Mouse (Mus musculus) olfactory bulb, adult 2 months (tissue): Measurements from ENCODE around the gene Slc35d2. TPM values are rescaled to one million over a fixed set of nuclear protein-coding genes. Genes with fewer than 3 reads are reported as not detected.

Experiments used
- H3K27ac ChIP-seq: fragments of 200-500 bp; 2 replicates; pipeline ENCODE4 v1.5.1; 2012; ENCODE audit warnings: low read depth, low read length; ENCODE audit not compliant: insufficient read depth
- H3K4me1 ChIP-seq: fragments of 200-500 bp; 2 replicates; pipeline ENCODE4 v1.6.1; 2012; ENCODE audit warnings: low read length; ENCODE audit not compliant: control insufficient read depth, insufficient read depth
- H3K4me3 ChIP-seq: fragments of 200-500 bp; 2 replicates; pipeline ENCODE4 v1.5.1; 2012; ENCODE audit warnings: mild to moderate bottlenecking, low read depth, low read length, moderate library complexity; ENCODE audit not compliant: insufficient read depth
- CTCF ChIP-seq: fragments of 200-500 bp; IDR thresholded peaks from 2 replicates; pipeline ENCODE4 v1.5.1; 2012; ENCODE audit warnings: low read depth, mild to moderate bottlenecking, low read length, moderate library complexity; ENCODE audit not compliant: insufficient read depth
- POLR2A ChIP-seq: fragments of 200-500 bp; IDR thresholded peaks from 2 replicates; pipeline ENCODE4 v1.6.1; 2012; ENCODE audit warnings: mild to moderate bottlenecking, low read depth, low read length, moderate library complexity; ENCODE audit not compliant: insufficient read depth
- WGBS: fragments of 180-500 bp; shearing (Covaris S2); methylation state at CpG from one replicate; pipeline ENCODE4 v1.1.7; 2018; 5-methylcytosine and 5-hydroxymethylcytosine counted together
- polyA plus RNA-seq: library from polyadenylated mRNA; stranded (reverse); fragments of >200 nt; gene quantifications from 2 replicates; pipeline ENCODE4 v1.2.4, GENCODE M21; 2012; ENCODE audit warnings: low replicate concordance; ENCODE audit not compliant: missing spikeins, insufficient read depth, insufficient read length

The Slc35d2 gene
- polyA plus RNA-seq, 1 experiment, result not detected

DNA sequence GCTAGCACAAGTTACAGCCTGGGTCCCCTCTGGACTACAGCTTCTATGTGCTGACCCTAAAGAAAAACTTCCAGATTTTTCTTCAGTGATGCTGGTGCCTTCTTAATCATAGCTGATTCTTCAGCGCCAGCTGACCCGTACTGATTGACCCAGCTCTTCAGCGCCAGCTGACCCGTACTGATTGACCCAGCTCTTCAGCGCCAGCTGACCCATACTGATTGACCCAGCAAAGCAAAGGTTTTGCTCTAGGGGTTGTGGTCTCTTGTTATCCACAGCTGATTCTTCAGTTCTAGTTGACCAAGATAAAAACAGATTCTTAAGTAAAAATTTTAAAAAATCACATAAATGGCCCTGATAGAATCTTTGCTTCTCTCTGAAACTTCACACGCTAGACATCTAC is 4.3 kb downstream of the Slc35d2 start:
- no peak for TF ChIP-seq POLR2A
- no peak for TF ChIP-seq CTCF
- 96% methylated on average over 6 of the region's 6 CpGs for whole genome bisulfite sequencing
- Histone ChIP-seq H3K4me3 (no peak overlapping the region), H3K27ac (no peak overlapping the region), H3K4me1 (peaks cover 3% of the 10 kb centered on the region; the same call in 1 of the 2 replicates)

DNA sequence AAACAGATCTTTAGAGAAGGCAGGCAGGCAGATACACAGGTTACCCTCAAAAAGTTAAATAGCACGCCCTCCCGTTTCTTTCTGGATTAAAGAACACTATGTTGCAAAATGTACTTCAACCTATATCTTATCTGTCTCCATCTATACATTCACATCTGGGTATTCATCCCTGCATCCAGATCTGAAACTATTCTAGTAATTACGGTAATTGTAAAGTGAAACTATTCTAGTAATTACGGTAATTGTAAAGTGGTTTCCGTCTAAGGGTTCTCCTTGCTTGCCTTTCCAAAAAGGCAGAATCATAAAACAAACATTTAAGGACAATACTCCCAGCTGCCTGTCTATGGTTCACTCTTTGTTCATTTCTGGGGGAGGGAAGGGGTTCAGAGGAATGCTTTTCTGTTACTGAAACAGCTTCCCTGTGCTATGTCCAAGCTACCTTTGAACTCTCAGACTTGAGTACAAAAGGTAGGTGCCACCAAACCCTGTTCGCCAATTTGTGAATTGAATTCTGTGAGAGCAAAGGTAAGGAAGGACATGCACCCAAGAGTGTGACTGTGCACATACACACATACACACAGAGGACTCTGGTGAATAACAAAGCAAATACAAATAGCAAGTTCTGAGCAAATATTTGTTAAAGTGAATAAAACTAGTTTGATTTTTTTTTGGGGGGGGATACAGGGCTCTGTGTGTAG is 5.5 kb downstream of the Slc35d2 start:
- WGBS, result 36% methylated on average over 6 of the region's 6 CpGs
- no peaks in the 10 kb centered on the region for H3K4me1 ChIP-seq
- H3K4me3 ChIP-seq, result no peak overlapping the region
- TF ChIP-seq POLR2A, result no peak
- TF ChIP-seq CTCF, result no peak
- H3K27ac ChIP-seq, result no peak overlapping the region

DNA sequence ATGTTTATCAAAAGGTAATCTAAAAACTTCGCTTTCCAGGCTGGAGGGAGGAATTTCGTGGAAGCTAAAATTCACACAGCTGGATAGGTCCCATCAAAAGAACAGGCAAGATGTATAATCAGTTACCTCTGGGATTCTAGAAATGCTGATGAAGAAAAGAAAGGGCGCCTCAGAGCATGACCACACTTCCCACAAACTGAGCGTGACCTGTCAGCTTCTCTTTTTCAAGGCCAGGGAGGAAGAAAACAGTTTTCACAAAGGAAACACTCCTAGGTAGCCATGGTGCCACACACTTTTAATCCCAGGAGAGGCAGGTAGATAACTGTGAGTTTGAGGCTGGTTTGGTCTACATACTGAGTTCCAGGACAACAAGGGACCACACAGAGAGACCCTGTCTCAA is 8.4 kb downstream of the Slc35d2 start:
- TF ChIP-seq POLR2A, result no peak
- TF ChIP-seq CTCF, result no peak
- Histone ChIP-seq H3K4me3 (no peak overlapping the region), H3K4me1 (no peaks in the 10 kb centered on the region), H3K27ac (no peak overlapping the region)
- WGBS, result 85% methylated on average over 4 of the region's 4 CpGs

DNA sequence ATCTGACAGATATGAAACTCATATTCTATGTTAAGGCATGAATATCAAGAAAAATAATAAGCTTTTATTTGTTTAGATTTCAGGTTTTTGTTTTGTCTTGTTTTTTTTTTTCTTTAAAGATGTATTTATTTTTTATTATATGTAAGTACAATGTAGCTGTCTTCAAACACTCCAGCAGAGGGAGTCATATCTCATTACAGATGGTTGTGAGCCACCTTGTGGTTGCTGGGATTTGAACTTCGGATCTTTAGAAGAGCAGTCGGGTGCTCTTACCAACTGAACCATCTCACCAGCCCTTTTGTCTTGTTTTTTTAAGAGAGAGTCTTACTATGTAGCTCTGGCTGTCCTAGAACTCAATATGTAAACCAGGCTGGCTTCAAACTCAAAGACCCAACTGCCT is 11.7 kb downstream of the Slc35d2 start:
- no peak overlapping the region for H3K27ac ChIP-seq
- no peak for TF ChIP-seq CTCF
- TF ChIP-seq POLR2A, result no peak
- 60% methylated on average over 2 of the region's 2 CpGs for WGBS
- H3K4me3 ChIP-seq, result no peak overlapping the region
- H3K4me1 ChIP-seq, result no peaks in the 10 kb centered on the region

DNA sequence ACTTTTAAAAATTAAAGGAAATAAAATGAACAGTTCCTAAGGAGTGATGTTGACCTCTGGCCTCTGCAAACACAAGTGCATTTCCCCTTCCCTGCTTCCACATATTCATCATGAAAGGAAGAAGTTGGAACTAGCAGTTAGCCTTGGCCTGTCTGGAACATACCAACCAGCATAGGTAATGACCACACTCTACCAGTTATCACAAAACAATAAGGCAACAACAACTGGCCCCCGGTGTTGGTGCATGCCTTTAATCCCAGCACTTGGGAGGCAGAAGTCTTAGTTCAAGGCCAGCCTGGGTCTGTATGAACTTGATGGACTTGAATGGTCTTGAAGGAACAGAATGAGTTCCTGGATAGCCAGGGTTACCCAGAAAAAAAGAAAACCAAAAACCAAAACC is 18.7 kb downstream of the Slc35d2 start:
- WGBS, result 93% methylated on average over 1 of the region's 1 CpGs
- TF ChIP-seq POLR2A (no peak), CTCF (no peak)
- H3K4me1 ChIP-seq, result no peaks in the 10 kb centered on the region
- H3K4me3 ChIP-seq, result no peak overlapping the region
- no peak overlapping the region for H3K27ac ChIP-seq

DNA sequence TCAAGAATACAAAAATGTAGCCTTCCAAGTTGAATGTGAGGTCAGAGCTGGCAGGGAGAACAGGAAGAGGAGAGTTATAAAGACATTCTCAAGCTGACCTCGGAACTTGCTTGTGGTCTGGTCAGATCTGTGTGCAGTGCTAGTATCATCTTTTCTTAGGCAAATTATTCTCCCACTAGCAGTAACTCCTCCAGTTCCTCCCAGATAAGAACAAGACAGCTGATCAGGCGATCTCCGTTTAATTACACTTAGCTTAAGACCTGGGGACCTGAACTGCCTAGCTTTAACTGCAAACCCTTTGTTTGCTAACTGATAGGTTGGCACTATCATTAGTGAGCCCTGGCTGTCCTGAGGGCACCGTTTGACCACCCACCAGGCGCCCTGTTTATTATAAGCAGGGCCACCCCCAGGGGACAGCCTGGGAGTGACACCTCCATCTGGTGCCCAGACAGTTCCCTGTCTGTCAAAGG is 20.8 kb downstream of the Slc35d2 start:
- TF ChIP-seq POLR2A (no peak), CTCF (no peak)
- Histone ChIP-seq H3K4me1 (no peaks in the 10 kb centered on the region), H3K4me3 (no peak overlapping the region), H3K27ac (no peak overlapping the region)
- 40% methylated on average over 5 of the region's 5 CpGs for WGBS

DNA sequence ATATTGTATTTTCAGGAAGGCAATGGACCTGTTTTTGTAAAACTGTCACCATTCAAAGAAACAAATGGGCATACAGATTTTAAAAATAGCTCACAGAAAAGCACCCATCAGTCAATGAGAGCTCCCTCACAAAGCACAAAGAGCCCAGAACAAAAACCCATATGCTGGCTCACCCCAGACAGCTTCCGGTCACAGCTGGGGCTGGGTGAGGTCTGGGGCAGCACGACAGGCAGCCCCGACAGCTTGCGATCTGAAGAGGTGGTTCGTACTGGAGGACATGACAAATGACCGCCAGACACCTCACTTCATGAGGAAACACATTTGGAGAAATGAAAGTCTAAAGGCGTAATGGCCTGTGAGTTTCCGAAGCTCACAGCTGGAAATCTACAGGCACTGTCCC is 21.6 kb downstream of the Slc35d2 start:
- Histone ChIP-seq H3K27ac (no peak overlapping the region), H3K4me1 (no peaks in the 10 kb centered on the region), H3K4me3 (no peak overlapping the region)
- WGBS, result 55% methylated on average over 8 of the region's 8 CpGs
- TF ChIP-seq POLR2A (no peak), CTCF (no peak)

DNA sequence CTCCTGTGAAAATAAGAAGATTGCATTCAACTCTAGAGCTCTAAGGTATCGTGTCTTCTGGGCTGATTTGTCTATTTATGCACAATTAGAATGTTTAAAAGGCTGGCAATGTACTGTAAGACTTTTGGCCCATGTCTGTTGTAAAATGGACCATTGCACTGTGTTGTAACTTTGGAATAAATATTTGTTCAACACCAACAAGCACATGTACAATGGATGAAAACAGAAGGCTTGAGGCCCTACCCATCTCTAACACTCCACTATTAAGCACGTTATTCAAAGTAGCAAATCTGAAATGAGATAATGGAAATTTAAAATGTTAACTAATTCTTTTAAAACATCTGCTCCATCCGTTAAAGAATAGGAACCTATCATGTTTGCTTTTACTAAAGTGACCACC is 22.1 kb downstream of the Slc35d2 start:
- TF ChIP-seq CTCF (no peak), POLR2A (no peak)
- Histone ChIP-seq H3K4me3 (no peak overlapping the region), H3K27ac (no peak overlapping the region), H3K4me1 (no peaks in the 10 kb centered on the region)
- WGBS, result 63% methylated on average over 3 of the region's 3 CpGs

DNA sequence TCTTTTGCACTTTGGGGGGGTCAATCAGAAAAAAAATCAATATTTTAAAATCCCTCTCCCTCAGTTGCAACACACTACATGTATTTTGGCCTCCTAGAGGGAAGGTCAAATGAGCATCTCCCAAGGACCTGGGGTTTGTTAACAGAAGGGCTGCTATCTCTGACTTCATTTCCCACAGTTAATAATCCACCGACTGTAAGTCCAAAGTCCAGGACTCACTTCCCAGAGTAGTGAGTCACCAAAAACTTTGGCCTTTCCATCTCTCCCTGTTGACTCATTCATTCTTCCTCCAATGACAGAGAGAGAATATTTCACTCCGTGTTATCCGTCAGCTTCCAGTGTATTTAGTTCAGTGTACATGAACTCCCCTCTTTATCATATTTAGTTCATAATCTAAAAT is 23.5 kb downstream of the Slc35d2 start:
- no peak for TF ChIP-seq POLR2A
- no peak for TF ChIP-seq CTCF
- no peaks in the 10 kb centered on the region for H3K4me1 ChIP-seq
- 92% methylated on average over 3 of the region's 3 CpGs for WGBS
- H3K4me3 ChIP-seq, result no peak overlapping the region
- no peak overlapping the region for H3K27ac ChIP-seq

DNA sequence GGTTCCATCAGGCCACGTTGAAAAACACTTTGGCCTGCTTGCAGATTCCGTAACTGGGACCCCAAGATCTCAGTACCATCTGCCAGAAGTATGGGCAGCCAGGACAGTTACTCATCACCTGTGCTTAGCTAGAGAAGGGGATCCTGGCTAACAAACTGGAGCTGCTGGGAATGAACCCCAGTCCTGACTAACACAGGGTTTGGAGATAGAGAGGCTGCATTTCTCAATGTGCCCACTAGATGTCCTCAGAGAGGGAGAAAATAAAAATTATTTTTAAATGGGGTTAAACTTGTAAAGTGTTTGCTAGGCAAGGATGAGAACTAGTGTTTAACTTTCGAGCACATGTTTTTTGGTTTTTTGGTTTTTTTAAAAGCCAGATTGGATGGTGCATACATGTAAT is 29.0 kb downstream of the Slc35d2 start:
- WGBS, result 64% methylated on average over 3 of the region's 3 CpGs
- H3K4me1 ChIP-seq, result no peaks in the 10 kb centered on the region

More for the DNA sequence above, 29.0 kb downstream of the Slc35d2 start:
- Histone ChIP-seq H3K4me3 (no peak overlapping the region), H3K27ac (no peak overlapping the region)
- no peak for TF ChIP-seq CTCF
- TF ChIP-seq POLR2A, result no peak
